In genomic region chr2:173061443-173062351, GRCm38 (mm10) we compare ENCODE assay signal across 8 mouse cellular contexts. TPM values are rescaled to one million over a fixed set of nuclear protein-coding genes. Genes with fewer than 3 reads are reported as not detected.
DNase-seq lines count a peak whose midpoint lies in the region; ATAC-seq and TF ChIP-seq lines count a peak whose summit lies in the region.
"Had no signal": no experiment of that assay in that cellular context is flagged by ENCODE, and none has a peak within 500 bp of the region (broad histone marks: within the 10 kb centered on the region; RNA-seq: fewer than 3 reads in every experiment).

No protein-coding gene starts in this region.

- no peak for TF ChIP-seq POLR2A in bone marrow, adult 2 months (IDR thresholded peaks at IDR 0.05; ENCODE audit: borderline replicate concordance, control insufficient read depth, low read depth, low read length)

- 63% methylated on average over 15 of the region's 15 CpGs for WGBS in lung, embryonic 16.5 days
- WGBS in bone marrow, adult 2 months = 6% methylated on average over 15 of the region's 15 CpGs
- 72% methylated on average over 15 of the region's 15 CpGs for WGBS in limb, embryonic 11.5 days
- 73% methylated on average over 15 of the region's 15 CpGs for WGBS in forebrain, embryonic 12.5 days

- no peak for DNase-seq in lung, adult 18-20 months
- no peak for DNase-seq in limb, embryonic 11.5 days (ENCODE audit: low spot score)
- peak; percentile 44 to 68 for DNase-seq in spleen, postnatal 10 days (ENCODE audit: low spot score in 2 of 2)
- DNase-seq in cerebellum, postnatal 25 days = no peak
- DNase-seq: kidney, postnatal 14 days had no signal

- H3K27me3 ChIP-seq in lung, embryonic 16.5 days (ENCODE audit: control insufficient read depth, insufficient read depth, low read depth, low read length) = no peaks in the 10 kb centered on the region
- no peaks in the 10 kb centered on the region for H3K27me3 ChIP-seq in limb, embryonic 11.5 days (ENCODE audit: control insufficient read depth, insufficient read depth, low read length)
- no peaks in the 10 kb centered on the region for H3K27me3 ChIP-seq in forebrain, embryonic 12.5 days

- TF ChIP-seq CTCF in bone marrow, adult 2 months (IDR thresholded peaks at IDR 0.05; ENCODE audit: control insufficient read depth, insufficient read depth, low read length) = no peak; the same call in 1 of the 2 replicates

- no peaks in the 10 kb centered on the region for H3K9me3 ChIP-seq in lung, embryonic 16.5 days (ENCODE audit: control insufficient read depth, low read length)
- H3K9me3 ChIP-seq in limb, embryonic 11.5 days (ENCODE audit: control insufficient read depth, low read length) = no peaks in the 10 kb centered on the region
- H3K9me3 ChIP-seq in forebrain, embryonic 12.5 days = no peaks in the 10 kb centered on the region

- H3K4me1 ChIP-seq in lung, embryonic 16.5 days (replicated peaks; ENCODE audit: control insufficient read depth, insufficient read depth, low read length) = peaks cover 8% of the 10 kb centered on the region; the same call in 1 of the 2 replicates
- peaks cover 14% of the 10 kb centered on the region for H3K4me1 ChIP-seq in bone marrow, adult 2 months (ENCODE audit: control insufficient read depth, insufficient read depth, low read length)
- peaks cover 12% of the 10 kb centered on the region for H3K4me1 ChIP-seq in limb, embryonic 11.5 days (ENCODE audit: control insufficient read depth, insufficient read depth, low read length)
- H3K4me1 ChIP-seq in forebrain, embryonic 12.5 days = peaks cover 8% of the 10 kb centered on the region; the same call in 1 of the 2 replicates

- no peak overlapping the region for H3K4me2 ChIP-seq in lung, embryonic 16.5 days (ENCODE audit: low read depth, low read length)
- H3K4me2 ChIP-seq in limb, embryonic 11.5 days (ENCODE audit: low read depth, severe bottlenecking) = no peak overlapping the region
- H3K4me2 ChIP-seq in forebrain, embryonic 12.5 days = no peak overlapping the region

- H3K27ac ChIP-seq in lung, embryonic 16.5 days (ENCODE audit: low read length) = no peak overlapping the region
- H3K27ac ChIP-seq in bone marrow, adult 2 months (ENCODE audit: control insufficient read depth, insufficient read depth, low read depth, low read length, poor library complexity) = peak overlapping the region; percentile 91
- peak overlapping the region; percentile 45; the same call in 1 of the 2 replicates for H3K27ac ChIP-seq in limb, embryonic 11.5 days (replicated peaks; ENCODE audit: low read depth, low read length)
- no peak overlapping the region for H3K27ac ChIP-seq in forebrain, embryonic 12.5 days

- no peak overlapping the region for H3K4me3 ChIP-seq in lung, embryonic 16.5 days (ENCODE audit: low read length)
- peak overlapping the region; percentile 76 for H3K4me3 ChIP-seq in bone marrow, adult 2 months (replicated peaks; ENCODE audit: control insufficient read depth, low read depth, low read length)
- H3K4me3 ChIP-seq in limb, embryonic 11.5 days (ENCODE audit: low read depth, low read length) = no peak overlapping the region
- no peak overlapping the region for H3K4me3 ChIP-seq in forebrain, embryonic 12.5 days (replicated peaks)

- H3K36me3 ChIP-seq in lung, embryonic 16.5 days (ENCODE audit: control insufficient read depth, insufficient read depth, low read length) = no peaks in the 10 kb centered on the region
- H3K36me3 ChIP-seq in limb, embryonic 11.5 days (ENCODE audit: control insufficient read depth, insufficient read depth, low read length) = no peaks in the 10 kb centered on the region
- no peaks in the 10 kb centered on the region for H3K36me3 ChIP-seq in forebrain, embryonic 12.5 days (replicated peaks)

- H3K9ac ChIP-seq in lung, embryonic 16.5 days (ENCODE audit: low read length) = no peak overlapping the region
- H3K9ac ChIP-seq in limb, embryonic 11.5 days (ENCODE audit: low read length) = no peak overlapping the region
- no peak overlapping the region for H3K9ac ChIP-seq in forebrain, embryonic 12.5 days

- peak; percentile 20; the same call in 1 of the 2 replicates for ATAC-seq in lung, embryonic 16.5 days (ENCODE audit: low read depth)
- no peak for ATAC-seq in limb, embryonic 11.5 days (ENCODE audit: insufficient number of reproducible peaks, low FRiP score, low TSS enrichment, low read depth)
- ATAC-seq in forebrain, embryonic 12.5 days (ENCODE audit: low FRiP score) = no peak

RNA-seq across cellular contexts. Expression of gene Rbm38, which starts 41.4 kb away (rescaled TPM):
- polyA plus RNA-seq in lung, embryonic 16.5 days (2015; fragmentation: Nextera tagmentation; extraction: Ambion mirVana) = 30.8 and 34.3 TPM in 2 replicates
- polyA plus RNA-seq in bone marrow, adult 2 months (2011; ENCODE audit: insufficient read depth, insufficient read length, low replicate concordance, missing spikeins) = 204 and 219 TPM in 2 replicates
- polyA plus RNA-seq in limb, embryonic 11.5 days (2014; fragmentation: Nextera tagmentation; extraction: Ambion mirVana) = 66.5 and 69.4 TPM in 2 replicates
- polyA plus RNA-seq in forebrain, embryonic 12.5 days (2016; fragmentation: Nextera tagmentation; extraction: Ambion mirVana) = 65.0 and 67.6 TPM in 2 replicates

RNA-seq across cellular contexts. Expression of gene Ctcfl, which starts 57.6 kb away (rescaled TPM):
- polyA plus RNA-seq in lung, embryonic 16.5 days (2015; fragmentation: Nextera tagmentation; extraction: Ambion mirVana) = 0.10 and 0.16 TPM in 2 replicates
- polyA plus RNA-seq in bone marrow, adult 2 months (2011; ENCODE audit: insufficient read depth, insufficient read length, low replicate concordance, missing spikeins) = not detected in 2 replicates
- polyA plus RNA-seq in limb, embryonic 11.5 days (2014; fragmentation: Nextera tagmentation; extraction: Ambion mirVana) = 0.11 TPM in 1 of 2 replicates, not detected in the other
- 0.09 TPM in 1 of 2 replicates, not detected in the other for polyA plus RNA-seq in forebrain, embryonic 12.5 days (2016; fragmentation: Nextera tagmentation; extraction: Ambion mirVana)

Comparison
In these comparisons a context has a peak if more than half of its experiments do, and no peak if none do; other contexts are left out.
1. H3K27ac ChIP-seq: peak in bone marrow, adult 2 months (single experiment) and limb, embryonic 11.5 days (single experiment); none in lung, embryonic 16.5 days (single experiment) and forebrain, embryonic 12.5 days (single experiment).
2. DNase-seq: peak in spleen, postnatal 10 days (2 of 2); none in lung, adult 18-20 months (0 of 2), limb, embryonic 11.5 days (single experiment) and cerebellum, postnatal 25 days (0 of 2).